Mouse (Mus musculus): ENCODE measurements around the gene Hoxb7. TPM values are rescaled to one million over a fixed set of nuclear protein-coding genes. Genes with fewer than 3 reads are reported as not detected.

The Hoxb7 gene
- polyA plus RNA-seq, 1 experiment: 15.5 TPM

GRCm38 (mm10) chr11:96323154-96323553 lies 36.7 kb downstream of the Hoxb7 start, which contains the start of gene Hoxb3:
Gene Hoxb3 (plus strand): TSS chr11:96323326.
- TF ChIP-seq CTCF (conservative IDR thresholded peaks at IDR 0.05; ENCODE audit: insufficient read depth, insufficient read length, low read depth, low read length) (no peak), POLR2A (IDR thresholded peaks at IDR 0.05; ENCODE audit: low read depth, low read length) (no peak)
- Histone ChIP-seq H3K27ac (ENCODE audit: insufficient read depth, low read depth, low read length) (peak within 1 kb of the TSS; percentile 69), H3K27me3 (replicated peaks; ENCODE audit: control insufficient read depth, insufficient read depth, low read length) (no peaks in the 10 kb centered on the region), H3K36me3 (ENCODE audit: control insufficient read depth, insufficient read depth, low read length) (peaks cover 1% of the 10 kb centered on the region; the same call in 1 of the 2 replicates), H3K4me3 (ENCODE audit: insufficient read depth, low read depth, low read length) (no peak within 1 kb of the TSS), H3K4me1 (ENCODE audit: control insufficient read depth, insufficient read depth, low read length) (0 out of 2 replicates have a peak, but pooled peaks cover 7% of the 10 kb centered on the region)
- WGBS: 69% methylated on average over 10 of the region's 10 CpGs
- no peak for DNase-seq

DNA sequence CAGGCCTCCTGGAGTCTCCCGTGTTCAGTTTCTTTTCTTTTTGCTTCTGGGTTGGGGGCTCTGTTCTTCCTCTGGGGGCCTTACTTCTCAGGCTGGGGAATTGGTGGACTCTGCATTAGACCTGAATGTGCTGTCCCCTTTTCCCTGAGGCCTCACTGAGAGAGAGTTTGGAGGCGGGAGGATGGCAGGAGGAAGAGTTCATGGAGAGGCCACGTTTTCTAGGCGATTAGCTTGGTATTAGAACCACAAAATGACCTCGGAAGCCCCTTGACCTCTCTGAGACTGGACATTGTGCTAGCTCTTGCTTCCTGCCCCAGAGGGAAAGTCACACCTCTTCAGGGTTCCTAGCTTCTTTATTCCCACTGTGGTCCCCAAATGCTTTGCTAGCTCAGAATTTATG lies 37.7 kb downstream of the Hoxb7 start:
- Histone ChIP-seq H3K4me1 (ENCODE audit: control insufficient read depth, insufficient read depth, low read length) (0 out of 2 replicates have a peak, but pooled peaks cover 7% of the 10 kb centered on the region), H3K4me3 (ENCODE audit: insufficient read depth, low read depth, low read length) (no peak overlapping the region), H3K36me3 (ENCODE audit: control insufficient read depth, insufficient read depth, low read length) (peaks cover 1% of the 10 kb centered on the region; the same call in 1 of the 2 replicates), H3K27ac (ENCODE audit: insufficient read depth, low read depth, low read length) (peak overlapping the region; percentile 9; the same call in 1 of the 2 replicates), H3K27me3 (replicated peaks; ENCODE audit: control insufficient read depth, insufficient read depth, low read length) (no peaks in the 10 kb centered on the region)
- WGBS: 17% methylated on average over 5 of the region's 5 CpGs
- no peak for DNase-seq
- TF ChIP-seq POLR2A (IDR thresholded peaks at IDR 0.05; ENCODE audit: low read depth, low read length) (no peak), CTCF (conservative IDR thresholded peaks at IDR 0.05; ENCODE audit: insufficient read depth, insufficient read length, low read depth, low read length) (no peak)

- peak overlapping the region; percentile 9; the same call in 1 of the 2 replicates for H3K27ac ChIP-seq (ENCODE audit: insufficient read depth, low read depth, low read length)
- TF ChIP-seq POLR2A (IDR thresholded peaks at IDR 0.05; ENCODE audit: low read depth, low read length) (no peak), CTCF (conservative IDR thresholded peaks at IDR 0.05; ENCODE audit: insufficient read depth, insufficient read length, low read depth, low read length) (no peak)
- DNase-seq: no peak
- no peak overlapping the region for H3K4me3 ChIP-seq (ENCODE audit: insufficient read depth, low read depth, low read length)
- 0 out of 2 replicates have a peak, but pooled peaks cover 7% of the 10 kb centered on the region for H3K4me1 ChIP-seq (ENCODE audit: control insufficient read depth, insufficient read depth, low read length)
- no peaks in the 10 kb centered on the region for H3K27me3 ChIP-seq (replicated peaks; ENCODE audit: control insufficient read depth, insufficient read depth, low read length)
- 66% methylated on average over 8 of the region's 8 CpGs for WGBS
- H3K36me3 ChIP-seq (ENCODE audit: control insufficient read depth, insufficient read depth, low read length): peaks cover 1% of the 10 kb centered on the region; the same call in 1 of the 2 replicates
These were observed 38.5 kb downstream of the Hoxb7 start for GRCm38 (mm10) chr11:96324965-96325364.

DNA sequence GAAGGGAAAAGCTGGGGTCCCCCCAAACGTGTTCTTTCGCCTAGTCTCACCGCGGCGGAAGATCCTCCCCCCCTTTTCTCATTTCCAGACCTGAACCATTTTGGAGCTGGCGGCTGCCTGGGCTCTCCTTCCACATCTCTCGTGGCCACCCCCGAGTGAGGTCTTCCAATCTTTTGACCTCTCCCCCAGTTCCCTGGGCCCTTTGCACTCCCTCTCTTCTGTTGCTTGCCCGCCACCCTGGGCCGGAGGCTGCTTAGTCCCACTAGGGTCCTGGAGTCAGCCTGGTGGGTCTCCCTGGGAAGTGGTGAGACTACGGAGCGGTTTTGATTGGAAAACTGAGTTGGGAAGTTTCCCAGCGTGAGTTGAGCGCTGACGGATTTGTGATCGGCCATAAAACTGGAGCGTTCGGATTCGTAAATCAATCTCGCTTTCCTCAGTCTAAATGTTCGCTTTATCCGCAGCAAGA lies 39.4 kb downstream of the Hoxb7 start:
- Histone ChIP-seq H3K4me3 (ENCODE audit: insufficient read depth, low read depth, low read length) (no peak overlapping the region), H3K27me3 (replicated peaks; ENCODE audit: control insufficient read depth, insufficient read depth, low read length) (no peaks in the 10 kb centered on the region), H3K36me3 (ENCODE audit: control insufficient read depth, insufficient read depth, low read length) (peaks cover under 1% of the 10 kb centered on the region; the same call in 1 of the 2 replicates), H3K27ac (ENCODE audit: insufficient read depth, low read depth, low read length) (peak overlapping the region; percentile 73), H3K4me1 (ENCODE audit: control insufficient read depth, insufficient read depth, low read length) (0 out of 2 replicates have a peak, but pooled peaks cover 7% of the 10 kb centered on the region)
- 55% methylated on average over 22 of the region's 22 CpGs for WGBS
- TF ChIP-seq POLR2A (IDR thresholded peaks at IDR 0.05; ENCODE audit: low read depth, low read length): no peak
- no peak for TF ChIP-seq CTCF (conservative IDR thresholded peaks at IDR 0.05; ENCODE audit: insufficient read depth, insufficient read length, low read depth, low read length)
- DNase-seq: no peak

GRCm38 (mm10) chr11:96326705-96327104 lies 40.3 kb downstream of the Hoxb7 start:
- Histone ChIP-seq H3K4me1 (ENCODE audit: control insufficient read depth, insufficient read depth, low read length) (peaks cover 9% of the 10 kb centered on the region), H3K27ac (ENCODE audit: insufficient read depth, low read depth, low read length) (peak overlapping the region; percentile 15), H3K4me3 (ENCODE audit: insufficient read depth, low read depth, low read length) (no peak overlapping the region), H3K36me3 (ENCODE audit: control insufficient read depth, insufficient read depth, low read length) (no peaks in the 10 kb centered on the region; the same call in 1 of the 2 replicates), H3K27me3 (replicated peaks; ENCODE audit: control insufficient read depth, insufficient read depth, low read length) (no peaks in the 10 kb centered on the region)
- no peak for DNase-seq
- no peak for TF ChIP-seq POLR2A (IDR thresholded peaks at IDR 0.05; ENCODE audit: low read depth, low read length)
- TF ChIP-seq CTCF (conservative IDR thresholded peaks at IDR 0.05; ENCODE audit: insufficient read depth, insufficient read length, low read depth, low read length): no peak
- 58% methylated on average over 12 of the region's 12 CpGs for WGBS

- WGBS: 74% methylated on average over 7 of the region's 7 CpGs
- no peak for DNase-seq
- Histone ChIP-seq H3K27me3 (replicated peaks; ENCODE audit: control insufficient read depth, insufficient read depth, low read length) (no peaks in the 10 kb centered on the region), H3K36me3 (ENCODE audit: control insufficient read depth, insufficient read depth, low read length) (no peaks in the 10 kb centered on the region; the same call in 1 of the 2 replicates), H3K4me1 (ENCODE audit: control insufficient read depth, insufficient read depth, low read length) (peaks cover 13% of the 10 kb centered on the region), H3K27ac (ENCODE audit: insufficient read depth, low read depth, low read length) (peak overlapping the region; percentile 15; the same call in 1 of the 2 replicates), H3K4me3 (ENCODE audit: insufficient read depth, low read depth, low read length) (no peak overlapping the region)
- TF ChIP-seq CTCF (conservative IDR thresholded peaks at IDR 0.05; ENCODE audit: insufficient read depth, insufficient read length, low read depth, low read length): no peak
- TF ChIP-seq POLR2A (IDR thresholded peaks at IDR 0.05; ENCODE audit: low read depth, low read length): no peak
These were observed 40.7 kb downstream of the Hoxb7 start for GRCm38 (mm10) chr11:96327122-96327521.

GRCm38 (mm10) chr11:96327750-96328149 lies 41.3 kb downstream of the Hoxb7 start:
- no peaks in the 10 kb centered on the region for H3K27me3 ChIP-seq (replicated peaks; ENCODE audit: control insufficient read depth, insufficient read depth, low read length)
- H3K4me1 ChIP-seq (ENCODE audit: control insufficient read depth, insufficient read depth, low read length): peaks cover 17% of the 10 kb centered on the region
- no peak overlapping the region for H3K4me3 ChIP-seq (ENCODE audit: insufficient read depth, low read depth, low read length)
- H3K36me3 ChIP-seq (ENCODE audit: control insufficient read depth, insufficient read depth, low read length): no peaks in the 10 kb centered on the region; the same call in 1 of the 2 replicates
- 65% methylated on average over 5 of the region's 5 CpGs for WGBS
- H3K27ac ChIP-seq (ENCODE audit: insufficient read depth, low read depth, low read length): no peak overlapping the region
- TF ChIP-seq POLR2A (IDR thresholded peaks at IDR 0.05; ENCODE audit: low read depth, low read length) (no peak), CTCF (conservative IDR thresholded peaks at IDR 0.05; ENCODE audit: insufficient read depth, insufficient read length, low read depth, low read length) (no peak)
- DNase-seq: no peak
